Mouse (Mus musculus) fat pad, adult 2 months (tissue): ENCODE data around the gene Htra3.

Source experiments
- DNase-seq: peaks from one replicate; pipeline ENCODE4 v3.0.0-alpha.2; 2011; ENCODE audit warnings: low read depth, low spot score; ENCODE audit errors: extremely low read depth

Gene Htra3

GRCm38 (mm10) chr5:35679256-35680155 lies at the start of gene Htra3:
Gene Htra3, minus strand, starts transcription at chr5:35679782.
- DNase-seq = no peak

DNA sequence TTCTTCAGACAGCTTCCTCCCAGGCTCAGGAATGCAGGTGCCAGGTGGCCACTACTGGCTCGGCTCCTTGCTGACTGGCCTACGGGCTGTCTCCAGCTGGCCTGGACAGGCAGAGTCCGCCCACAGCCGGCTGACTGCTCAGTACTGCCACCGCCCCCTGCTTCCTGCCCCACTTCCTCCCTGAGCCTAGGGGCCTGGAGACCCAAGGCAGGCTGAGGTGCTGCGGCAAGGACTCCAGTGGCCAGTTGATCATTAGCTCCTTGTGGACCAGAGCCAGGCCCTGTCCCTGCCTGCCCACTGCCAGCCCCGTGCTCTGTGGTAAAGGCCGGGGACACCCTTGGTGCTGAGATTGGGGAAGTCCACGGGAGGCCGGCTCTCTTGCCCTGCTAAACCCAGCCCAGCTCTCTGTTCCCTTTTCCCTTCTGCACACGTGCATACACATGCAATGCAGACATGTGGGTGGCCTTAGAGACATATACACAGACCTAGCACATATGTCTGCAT lies 49.4 kb upstream of the Htra3 start:
- peak; percentile 21 for DNase-seq

- no peak for DNase-seq
These were observed 48.9 kb upstream of the Htra3 start for GRCm38 (mm10) chr5:35728344-35728956.

DNA sequence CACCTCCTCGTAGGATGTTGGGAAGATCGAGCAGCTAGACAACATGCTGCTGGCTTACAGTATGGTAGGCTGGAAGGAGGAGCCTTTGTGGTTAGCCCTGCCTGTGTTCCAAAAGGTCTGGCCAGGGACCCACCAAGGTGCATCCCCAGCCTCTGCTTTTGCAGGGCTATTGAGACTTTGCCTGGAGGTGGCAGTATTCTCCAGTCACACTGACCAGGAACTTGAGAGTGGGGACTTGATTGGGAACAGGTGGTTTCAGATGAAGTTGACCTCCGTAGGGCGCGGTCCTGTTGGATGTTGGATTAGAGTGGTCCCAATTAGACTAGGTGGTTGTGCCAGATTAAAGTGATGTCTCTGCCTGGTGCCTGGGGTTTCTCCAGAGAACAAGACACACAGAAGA lies 47.9 kb upstream of the Htra3 start:
- no peak for DNase-seq

GRCm38 (mm10) chr5:35725840-35726239 lies 46.3 kb upstream of the Htra3 start:
- no peak for DNase-seq

DNA sequence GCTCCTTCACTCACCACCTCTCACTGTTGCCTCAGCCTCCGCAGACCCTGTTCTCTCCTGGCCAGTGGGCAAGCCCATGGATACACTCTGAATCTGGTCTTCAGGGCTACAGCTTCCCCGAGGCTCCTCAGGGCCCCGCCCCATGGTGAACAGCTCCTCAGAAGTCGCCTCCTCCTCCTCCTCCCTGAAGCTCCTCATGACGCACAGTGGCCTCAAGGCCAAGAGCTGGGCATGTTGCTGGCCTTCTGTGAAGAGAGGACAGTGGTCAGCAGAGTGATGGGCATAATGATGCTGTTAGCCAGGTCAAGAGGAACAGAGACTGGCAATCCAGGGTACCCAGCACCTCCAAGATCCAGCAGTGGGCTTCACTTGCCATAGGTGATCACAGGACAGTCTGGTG lies 44.3 kb upstream of the Htra3 start:
- DNase-seq = no peak

DNA sequence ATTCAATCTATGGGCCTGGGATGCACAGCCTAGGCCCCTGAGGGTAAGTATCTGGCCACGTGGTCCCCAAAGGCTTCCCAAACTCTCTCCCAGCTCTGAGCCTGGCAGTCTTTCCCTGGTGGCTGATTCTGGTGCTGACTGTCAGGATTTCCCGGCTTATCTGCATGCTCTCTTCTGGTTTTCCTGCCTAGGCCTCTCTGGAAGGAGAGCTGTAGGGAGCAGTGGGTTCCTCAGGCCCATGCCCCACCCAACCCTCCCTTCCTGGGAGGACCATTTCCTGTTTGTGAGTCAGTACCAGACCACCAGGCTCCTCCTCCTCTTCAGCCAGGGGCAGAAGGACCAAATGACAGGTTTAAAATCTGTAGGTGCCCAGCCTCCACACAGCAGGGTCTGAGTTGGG lies 43.1 kb upstream of the Htra3 start:
- DNase-seq = no peak

DNA sequence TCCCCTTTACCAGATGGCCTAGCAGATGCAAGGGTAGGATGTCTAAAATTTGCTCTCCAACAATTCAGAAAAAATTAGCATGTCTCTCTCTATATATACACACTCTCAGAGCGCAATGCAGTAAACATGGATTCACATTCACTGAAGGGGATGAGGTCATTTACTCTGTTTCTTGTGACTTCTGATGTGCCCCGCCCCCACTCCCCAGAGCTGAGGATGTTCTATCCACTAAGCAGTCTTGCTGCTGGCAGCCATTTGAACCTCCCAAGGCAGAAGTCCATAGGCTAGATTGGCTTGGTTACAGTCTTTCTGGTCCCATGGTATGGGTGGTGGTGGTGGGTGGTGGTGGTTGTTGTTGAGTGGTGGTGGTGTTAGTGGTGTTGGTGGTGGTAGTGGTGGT lies 42.4 kb upstream of the Htra3 start:
- DNase-seq = no peak

DNA sequence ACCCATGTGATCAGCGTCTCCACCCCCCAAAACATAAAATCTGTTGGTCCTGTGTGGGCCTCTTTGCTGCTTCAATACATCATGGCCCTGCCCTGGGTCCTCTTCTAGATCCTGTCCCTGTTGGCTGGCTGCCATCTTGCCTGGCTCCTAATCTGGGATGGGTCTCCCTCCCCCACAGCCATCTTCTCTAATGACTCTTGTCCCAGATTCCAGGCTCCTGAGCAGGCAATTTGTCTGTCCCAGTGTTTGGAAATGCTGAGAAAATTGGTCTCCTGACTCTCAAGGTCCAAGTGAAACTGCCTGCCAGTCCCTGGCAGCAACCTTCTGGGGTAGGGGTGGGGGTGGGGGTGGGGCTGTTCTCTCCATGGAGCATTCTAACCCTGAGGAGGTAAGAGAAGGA lies 40.3 kb upstream of the Htra3 start:
- DNase-seq = no peak

DNA sequence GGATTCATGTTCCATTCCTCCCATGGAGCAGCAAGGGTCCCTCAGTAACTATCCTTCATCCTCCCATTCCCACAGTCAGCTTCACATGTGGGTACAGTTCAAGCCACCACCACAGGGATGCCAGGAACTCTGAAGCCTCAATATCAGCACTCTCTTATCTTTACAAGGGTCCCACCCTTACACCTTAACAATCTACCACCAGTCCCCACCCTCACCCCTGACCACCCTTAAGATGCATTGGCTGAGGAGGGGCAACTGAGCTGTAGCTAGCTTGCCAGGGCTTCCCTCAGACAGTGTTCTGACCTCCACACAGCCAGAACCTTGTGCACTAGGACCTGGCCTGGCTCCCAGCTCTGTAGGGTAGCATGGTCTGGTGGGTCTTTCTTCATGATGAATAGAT lies 39.8 kb upstream of the Htra3 start:
- DNase-seq = no peak

GRCm38 (mm10) chr5:35718817-35719216 lies 39.2 kb upstream of the Htra3 start:
- no peak for DNase-seq

DNA sequence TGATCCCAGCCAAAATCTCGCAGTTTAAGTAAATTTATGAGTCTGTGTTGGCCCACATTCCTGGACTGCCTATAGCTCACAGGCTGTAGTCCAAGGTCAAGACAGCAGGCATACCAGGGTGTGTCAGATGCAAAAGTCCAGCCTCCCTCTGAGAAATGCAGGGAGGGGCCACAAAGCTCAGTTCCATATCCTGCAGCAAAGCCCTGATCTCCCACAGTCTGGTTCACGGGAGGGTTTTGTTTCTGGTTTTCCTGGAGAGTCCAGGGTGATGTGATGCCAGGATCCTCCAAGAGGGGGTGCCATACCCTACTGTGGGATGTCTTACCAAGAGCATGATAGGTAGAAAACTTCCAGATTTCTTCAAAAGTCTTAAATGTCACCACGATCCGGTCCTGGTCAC lies 38.4 kb upstream of the Htra3 start:
- no peak for DNase-seq

DNA sequence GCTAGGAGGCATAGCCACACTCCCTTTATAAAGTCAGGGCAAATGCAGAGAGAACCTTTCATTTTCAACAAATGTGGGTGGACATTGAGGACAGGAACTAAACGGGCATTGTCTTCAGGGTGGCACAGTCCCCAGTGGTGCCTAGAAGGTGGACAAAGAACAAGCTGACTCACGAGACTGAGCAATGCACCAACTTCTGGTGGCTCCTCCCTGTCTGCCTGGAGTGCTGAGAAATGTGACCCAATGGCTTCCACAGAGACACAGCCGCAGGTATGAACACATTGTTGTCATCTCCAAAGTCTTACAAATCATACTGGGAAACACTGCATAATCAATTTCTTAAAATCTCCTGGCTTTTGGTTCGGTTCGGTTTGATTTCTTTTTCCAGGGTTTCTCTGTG lies 37.9 kb upstream of the Htra3 start:
- DNase-seq = no peak

DNA sequence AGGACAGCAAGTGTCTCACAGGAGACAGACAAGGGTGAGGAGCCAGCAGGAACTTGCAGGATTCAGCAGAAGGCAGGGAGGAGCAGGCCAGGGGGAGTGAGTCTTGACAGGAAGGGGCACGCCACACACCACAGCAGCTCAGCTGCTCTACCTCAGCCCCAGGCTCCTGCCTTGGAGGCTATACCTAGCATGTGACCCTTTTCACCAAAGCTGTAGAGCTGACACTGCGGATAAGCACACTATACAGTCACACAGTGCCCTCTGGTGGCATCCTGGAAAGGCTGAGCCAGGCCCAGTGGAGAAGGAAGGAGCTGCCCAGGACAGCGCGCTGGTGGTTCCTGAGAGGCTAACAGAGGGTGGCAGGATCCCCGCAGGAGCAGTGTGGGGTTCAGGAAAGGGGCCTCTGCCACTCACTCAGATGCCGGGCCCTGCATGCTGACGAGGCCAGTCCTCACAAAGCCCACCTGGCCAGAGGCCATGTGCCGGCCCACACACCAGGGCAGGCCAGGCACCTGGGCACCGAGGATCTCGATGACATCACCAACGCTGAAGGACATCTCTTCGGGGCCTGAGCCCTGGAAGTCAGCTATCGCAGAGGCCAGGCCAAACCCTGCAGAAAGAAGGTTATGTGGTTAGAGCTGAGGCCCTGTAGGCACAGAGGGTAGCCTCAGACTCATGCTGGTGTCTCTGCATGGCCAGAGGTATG lies 34.2 kb upstream of the Htra3 start:
- no peak for DNase-seq

DNA sequence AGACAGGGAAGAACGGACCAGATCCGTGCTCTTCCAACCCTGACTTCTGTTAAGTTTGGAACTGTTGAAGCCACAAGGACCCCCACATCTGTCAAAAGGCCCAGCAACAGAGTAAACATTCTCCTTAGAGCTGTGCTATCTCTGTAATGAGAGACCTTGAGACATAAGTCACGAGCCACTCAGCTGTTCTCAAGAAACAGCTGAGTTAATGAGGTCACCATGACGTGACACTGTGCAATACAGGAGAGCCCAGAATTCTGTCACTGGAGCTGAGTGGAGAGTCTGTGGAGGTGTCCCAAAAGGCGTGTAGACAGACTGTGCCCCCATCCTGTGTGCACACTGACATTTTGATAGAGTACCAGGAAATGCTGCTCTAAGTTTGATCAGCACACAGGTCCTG lies 32.9 kb upstream of the Htra3 start:
- no peak for DNase-seq

DNA sequence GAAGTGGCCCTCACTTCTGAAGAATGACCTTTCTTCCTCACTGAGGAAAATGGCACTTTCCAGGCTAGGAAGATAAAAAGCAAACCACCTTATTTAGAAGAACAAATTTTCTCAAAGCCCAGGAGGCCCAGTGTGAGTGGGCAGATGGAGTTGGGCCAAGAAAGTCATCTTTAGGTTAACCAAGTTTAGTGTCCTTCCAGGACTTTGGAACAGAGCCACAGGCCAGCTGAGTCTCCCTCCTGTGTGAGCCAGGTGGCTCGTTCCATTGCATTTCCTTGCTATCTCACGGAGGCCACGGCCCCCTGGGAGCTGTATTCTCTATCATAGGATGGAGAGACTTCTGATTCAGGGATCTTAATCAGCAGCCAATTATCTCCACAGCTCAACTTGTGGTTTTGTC lies 31.3 kb upstream of the Htra3 start:
- DNase-seq = no peak

DNA sequence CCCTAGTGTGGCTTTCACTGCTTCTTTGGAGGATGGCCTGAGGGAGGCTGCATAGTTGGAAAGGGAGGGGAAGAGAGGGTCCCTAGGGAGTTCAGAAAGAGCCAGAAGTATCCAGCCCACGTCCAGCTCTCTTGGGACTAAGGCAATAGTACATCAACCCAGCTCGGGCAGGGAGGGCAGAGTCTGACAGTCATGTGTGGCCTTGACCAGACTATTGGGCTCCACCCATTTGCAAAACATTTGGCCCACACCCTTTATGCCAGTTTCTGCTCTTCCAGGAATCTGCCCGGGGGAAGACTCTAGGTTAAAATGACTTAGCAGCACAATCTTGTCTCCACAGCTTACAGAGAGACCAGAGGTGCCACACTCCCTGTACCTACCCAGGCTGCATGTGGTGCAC lies 30.9 kb upstream of the Htra3 start:
- no peak for DNase-seq

- no peak for DNase-seq
These were observed 25.8 kb upstream of the Htra3 start for GRCm38 (mm10) chr5:35705411-35705810.

- no peak for DNase-seq
These were observed 24.2 kb upstream of the Htra3 start for GRCm38 (mm10) chr5:35703814-35704213.

GRCm38 (mm10) chr5:35703183-35703582 lies 23.6 kb upstream of the Htra3 start:
- DNase-seq = no peak

DNA sequence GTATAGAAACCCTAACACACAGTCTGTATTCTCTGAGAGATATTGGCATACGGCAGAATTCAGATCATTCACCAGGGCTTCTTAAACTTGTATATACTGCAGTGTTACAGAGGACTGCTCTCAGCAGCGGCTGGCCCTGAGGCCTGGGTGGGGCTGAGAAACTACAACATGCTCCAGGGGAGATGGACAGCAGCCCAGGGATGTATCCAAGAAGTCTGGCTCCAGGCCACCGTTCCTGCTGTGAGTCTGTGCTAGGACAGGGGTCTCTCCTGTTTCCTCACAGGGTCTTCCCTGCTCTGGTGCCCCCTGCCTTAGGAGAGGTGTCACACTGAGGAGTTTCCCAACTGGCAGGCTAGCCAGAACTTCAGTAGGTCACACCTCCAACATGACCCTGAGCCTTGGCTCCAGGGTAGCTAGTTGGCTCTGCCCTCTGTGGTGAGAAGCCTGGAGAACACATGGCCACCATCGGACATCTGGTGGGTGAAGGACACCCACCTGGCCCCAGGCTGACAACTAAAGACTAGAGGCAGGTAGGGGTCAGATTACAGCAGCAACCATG lies 23.1 kb upstream of the Htra3 start:
- DNase-seq = no peak
